Mouse (Mus musculus): ENCODE measurements at regions not wholly inside any gene's neighbourhood (a gene's known extent, or its start where the extent isn't known, plus 50 kb on each side); places are given as distances from the start of the nearest gene placed in this dataset.

- TF ChIP-seq CTCF (IDR thresholded peaks at IDR 0.05; ENCODE audit: borderline replicate concordance, extremely low read depth, insufficient read depth, insufficient read length) (no peak), POLR2A (IDR thresholded peaks at IDR 0.05; ENCODE audit: borderline replicate concordance, extremely low read depth, insufficient read depth, insufficient read length, poor library complexity, severe bottlenecking) (no peak)
Observed at GRCm38 (mm10) chr9:50101061-50101460, 243.7 kb downstream of the Rpl10-ps3 start.

All from brain, embryonic 14.5 days (tissue).